Mouse (Mus musculus): ENCODE data around the gene Slc30a7. TPM values are rescaled to one million over a fixed set of nuclear protein-coding genes. Genes with fewer than 3 reads are reported as not detected.
A peak's percentile ranks its signal among the peaks of the same experiment; 100 is the strongest.
"Not testable (repeated sequence)": the region's sequence is repeated elsewhere in the genome, so short reads cannot be mapped to it uniquely, and the experiment has no call there.

The Slc30a7 gene
- polyA plus RNA-seq, 1 experiment from 2014 or later = 25.6 TPM

GRCm38 (mm10) chr3:115924401-115925190 lies 82.6 kb downstream of the Slc30a7 start:
- H3K27ac ChIP-seq (replicated peaks in 1 of 2; ENCODE audit: control insufficient read depth in 1 of 2, insufficient read depth in 1 of 2, low read depth in 2 of 2, low read length in 2 of 2) = peak overlapping the region; percentile 44 to 67
- 44% methylated on average over 4 of the region's 4 CpGs for WGBS
- no peak overlapping the region for H3K9ac ChIP-seq (ENCODE audit: low read length)
- peaks cover 2 to 9% of the 10 kb centered on the region in 2 experiments for H3K4me1 ChIP-seq (ENCODE audit: control insufficient read depth in 2 of 2, insufficient read depth in 2 of 2, low read length in 2 of 2)
- ATAC-seq (ENCODE audit: insufficient number of reproducible peaks, insufficient read depth, low FRiP score, low read depth) = no peak
- H3K9me3 ChIP-seq (ENCODE audit: control insufficient read depth, low read length) = no peaks in the 10 kb centered on the region
- H3K4me2 ChIP-seq (ENCODE audit: low read length) = no peak overlapping the region
- no peak overlapping the region for H3K4me3 ChIP-seq (ENCODE audit: control insufficient read depth in 1 of 2, insufficient read depth in 1 of 2, low read depth in 1 of 2, low read length in 2 of 2)
- peaks cover 26% of the 10 kb centered on the region for H3K36me3 ChIP-seq (ENCODE audit: control insufficient read depth, insufficient read depth, low read length)
- no peaks in the 10 kb centered on the region for H3K27me3 ChIP-seq (ENCODE audit: control insufficient read depth, insufficient read depth, low read length)

GRCm38 (mm10) chr3:115907406-115907805 lies 99.8 kb downstream of the Slc30a7 start:
- not testable (repeated sequence) for H3K27ac ChIP-seq (replicated peaks in 1 of 2; ENCODE audit: control insufficient read depth in 1 of 2, insufficient read depth in 1 of 2, low read depth in 2 of 2, low read length in 2 of 2); H3K4me3 ChIP-seq (ENCODE audit: control insufficient read depth in 1 of 2, insufficient read depth in 1 of 2, low read depth in 1 of 2, low read length in 2 of 2); H3K27me3 ChIP-seq (ENCODE audit: control insufficient read depth, insufficient read depth, low read length); H3K4me1 ChIP-seq (ENCODE audit: control insufficient read depth in 2 of 2, insufficient read depth in 2 of 2, low read length in 2 of 2); ATAC-seq (ENCODE audit: insufficient number of reproducible peaks, insufficient read depth, low FRiP score, low read depth); H3K9me3 ChIP-seq (ENCODE audit: control insufficient read depth, low read length); H3K36me3 ChIP-seq (ENCODE audit: control insufficient read depth, insufficient read depth, low read length); H3K4me2 ChIP-seq (ENCODE audit: low read length); H3K9ac ChIP-seq (ENCODE audit: low read length)
- WGBS = 95% methylated on average over 10 of the region's 11 CpGs

GRCm38 (mm10) chr3:115905567-115905966 lies 101.6 kb downstream of the Slc30a7 start:
- Histone ChIP-seq H3K9me3 (ENCODE audit: control insufficient read depth, low read length) (no peaks in the 10 kb centered on the region), H3K4me3 (ENCODE audit: control insufficient read depth in 1 of 2, insufficient read depth in 1 of 2, low read depth in 1 of 2, low read length in 2 of 2) (no peak overlapping the region), H3K4me1 (ENCODE audit: control insufficient read depth in 2 of 2, insufficient read depth in 2 of 2, low read length in 2 of 2) (no peaks in the 10 kb centered on the region), H3K27ac (replicated peaks in 1 of 2; ENCODE audit: control insufficient read depth in 1 of 2, insufficient read depth in 1 of 2, low read depth in 2 of 2, low read length in 2 of 2) (no peak overlapping the region), H3K4me2 (ENCODE audit: low read length) (no peak overlapping the region), H3K27me3 (ENCODE audit: control insufficient read depth, insufficient read depth, low read length) (no peaks in the 10 kb centered on the region), H3K36me3 (ENCODE audit: control insufficient read depth, insufficient read depth, low read length) (peaks cover 19% of the 10 kb centered on the region), H3K9ac (ENCODE audit: low read length) (no peak overlapping the region)
- ATAC-seq (ENCODE audit: insufficient number of reproducible peaks, insufficient read depth, low FRiP score, low read depth) = no peak
- WGBS = 89% methylated on average over 4 of the region's 4 CpGs

- WGBS = 90% methylated on average over 3 of the region's 3 CpGs
- no peak overlapping the region for H3K9ac ChIP-seq (ENCODE audit: low read length)
- H3K27me3 ChIP-seq (ENCODE audit: control insufficient read depth, insufficient read depth, low read length) = no peaks in the 10 kb centered on the region
- peaks cover 23% of the 10 kb centered on the region for H3K36me3 ChIP-seq (ENCODE audit: control insufficient read depth, insufficient read depth, low read length)
- no peak overlapping the region for H3K27ac ChIP-seq (replicated peaks in 1 of 2; ENCODE audit: control insufficient read depth in 1 of 2, insufficient read depth in 1 of 2, low read depth in 2 of 2, low read length in 2 of 2)
- H3K4me3 ChIP-seq (ENCODE audit: control insufficient read depth in 1 of 2, insufficient read depth in 1 of 2, low read depth in 1 of 2, low read length in 2 of 2) = no peak overlapping the region
- H3K9me3 ChIP-seq (ENCODE audit: control insufficient read depth, low read length) = no peaks in the 10 kb centered on the region
- ATAC-seq (ENCODE audit: insufficient number of reproducible peaks, insufficient read depth, low FRiP score, low read depth) = no peak
- H3K4me1 ChIP-seq (ENCODE audit: control insufficient read depth in 2 of 2, insufficient read depth in 2 of 2, low read length in 2 of 2) = no peaks in the 10 kb centered on the region
- H3K4me2 ChIP-seq (ENCODE audit: low read length) = no peak overlapping the region
Observed at GRCm38 (mm10) chr3:115905067-115905466, 102.1 kb downstream of the Slc30a7 start.

- H3K4me1 ChIP-seq (ENCODE audit: control insufficient read depth in 2 of 2, insufficient read depth in 2 of 2, low read length in 2 of 2) = no peaks in the 10 kb centered on the region
- no peak overlapping the region for H3K27ac ChIP-seq (replicated peaks in 1 of 2; ENCODE audit: control insufficient read depth in 1 of 2, insufficient read depth in 1 of 2, low read depth in 2 of 2, low read length in 2 of 2)
- H3K27me3 ChIP-seq (ENCODE audit: control insufficient read depth, insufficient read depth, low read length) = no peaks in the 10 kb centered on the region
- no peak overlapping the region for H3K4me3 ChIP-seq (ENCODE audit: control insufficient read depth in 1 of 2, insufficient read depth in 1 of 2, low read depth in 1 of 2, low read length in 2 of 2)
- ATAC-seq (ENCODE audit: insufficient number of reproducible peaks, insufficient read depth, low FRiP score, low read depth) = no peak
- no peak overlapping the region for H3K9ac ChIP-seq (ENCODE audit: low read length)
- H3K4me2 ChIP-seq (ENCODE audit: low read length) = no peak overlapping the region
- WGBS = 85% methylated on average over 9 of the region's 9 CpGs
- H3K9me3 ChIP-seq (ENCODE audit: control insufficient read depth, low read length) = no peaks in the 10 kb centered on the region
- peaks cover 24% of the 10 kb centered on the region for H3K36me3 ChIP-seq (ENCODE audit: control insufficient read depth, insufficient read depth, low read length)
Observed at GRCm38 (mm10) chr3:115902301-115902956, 104.8 kb downstream of the Slc30a7 start.

- Histone ChIP-seq H3K4me1 (ENCODE audit: control insufficient read depth in 2 of 2, insufficient read depth in 2 of 2, low read length in 2 of 2) (no peaks in the 10 kb centered on the region), H3K27ac (replicated peaks in 1 of 2; ENCODE audit: control insufficient read depth in 1 of 2, insufficient read depth in 1 of 2, low read depth in 2 of 2, low read length in 2 of 2) (no peak overlapping the region), H3K4me3 (ENCODE audit: control insufficient read depth in 1 of 2, insufficient read depth in 1 of 2, low read depth in 1 of 2, low read length in 2 of 2) (no peak overlapping the region), H3K4me2 (ENCODE audit: low read length) (no peak overlapping the region), H3K9me3 (ENCODE audit: control insufficient read depth, low read length) (no peaks in the 10 kb centered on the region), H3K36me3 (ENCODE audit: control insufficient read depth, insufficient read depth, low read length) (peaks cover 32% of the 10 kb centered on the region), H3K9ac (ENCODE audit: low read length) (no peak overlapping the region), H3K27me3 (ENCODE audit: control insufficient read depth, insufficient read depth, low read length) (no peaks in the 10 kb centered on the region)
- 86% methylated on average over 3 of the region's 3 CpGs for WGBS
- ATAC-seq (ENCODE audit: insufficient number of reproducible peaks, insufficient read depth, low FRiP score, low read depth) = no peak
Observed at GRCm38 (mm10) chr3:115898354-115898948, 108.8 kb downstream of the Slc30a7 start.

GRCm38 (mm10) chr3:115893166-115893565 lies 114.0 kb downstream of the Slc30a7 start:
- WGBS = 91% methylated on average over 2 of the region's 2 CpGs
- no peak for ATAC-seq (ENCODE audit: insufficient number of reproducible peaks, insufficient read depth, low FRiP score, low read depth)
- no peaks in the 10 kb centered on the region for H3K27me3 ChIP-seq (ENCODE audit: control insufficient read depth, insufficient read depth, low read length)
- H3K27ac ChIP-seq (replicated peaks in 1 of 2; ENCODE audit: control insufficient read depth in 1 of 2, insufficient read depth in 1 of 2, low read depth in 2 of 2, low read length in 2 of 2) = no peak overlapping the region
- H3K4me3 ChIP-seq (ENCODE audit: control insufficient read depth in 1 of 2, insufficient read depth in 1 of 2, low read depth in 1 of 2, low read length in 2 of 2) = no peak overlapping the region
- H3K9ac ChIP-seq (ENCODE audit: low read length) = no peak overlapping the region
- peaks cover 0 to 5% of the 10 kb centered on the region in 2 experiments; a peak in 2 of 4 replicates for H3K4me1 ChIP-seq (ENCODE audit: control insufficient read depth in 2 of 2, insufficient read depth in 2 of 2, low read length in 2 of 2)
- no peak overlapping the region for H3K4me2 ChIP-seq (ENCODE audit: low read length)
- H3K9me3 ChIP-seq (ENCODE audit: control insufficient read depth, low read length) = no peaks in the 10 kb centered on the region
- H3K36me3 ChIP-seq (ENCODE audit: control insufficient read depth, insufficient read depth, low read length) = peaks cover 28% of the 10 kb centered on the region

Data from heart, embryonic 14.5 days (tissue).